In genomic region chr6:73314923-73315603, GRCm38 (mm10) we compare ENCODE assay signal across 8 mouse cellular contexts.
DNase-seq lines count a peak whose midpoint lies in the region; ATAC-seq lines count a peak whose summit lies in the region.

No protein-coding gene starts in this region.

- ATAC-seq in forebrain, embryonic 15.5 days (replicated peaks) = peak; percentile 83
- ATAC-seq in hindbrain, embryonic 11.5 days (ENCODE audit: low FRiP score) = peak; percentile 88
- no peak for ATAC-seq in erythroid progenitor cell, adult 5-6 weeks (replicated peaks; ENCODE audit: low FRiP score, poor library complexity, severe bottlenecking)

- H3K36me3 ChIP-seq in forebrain, embryonic 15.5 days = no peaks in the 10 kb centered on the region
- H3K36me3 ChIP-seq in hindbrain, embryonic 11.5 days (ENCODE audit: control insufficient read depth, insufficient read depth, low read length) = no peaks in the 10 kb centered on the region

- H3K4me3 ChIP-seq in forebrain, embryonic 15.5 days = peak overlapping the region; percentile 38
- peak overlapping the region; percentile 43 for H3K4me3 ChIP-seq in hindbrain, embryonic 11.5 days (ENCODE audit: low read depth, low read length)

- H3K4me1 ChIP-seq in forebrain, embryonic 15.5 days = peaks cover 8% of the 10 kb centered on the region
- H3K4me1 ChIP-seq in hindbrain, embryonic 11.5 days (replicated peaks; ENCODE audit: control insufficient read depth, insufficient read depth, low read length) = no peaks in the 10 kb centered on the region

- WGBS in forebrain, embryonic 15.5 days = 0% methylated on average over 17 of the region's 17 CpGs
- WGBS in hindbrain, embryonic 11.5 days = 1% methylated on average over 17 of the region's 17 CpGs

- peak overlapping the region; percentile 39 for H3K9ac ChIP-seq in forebrain, embryonic 15.5 days (replicated peaks)
- H3K9ac ChIP-seq in hindbrain, embryonic 11.5 days (ENCODE audit: low read depth, low read length) = peak overlapping the region; percentile 59

- peak; percentile 74 for DNase-seq in NIH3T3 (ENCODE audit: low read depth)
- peak; percentile 17 for DNase-seq in c-Kit-positive CD71-negative TER-119-negative erythroid progenitor cells, embryonic 14.5 days (ENCODE audit: low read depth)
- DNase-seq in hindbrain, embryonic 11.5 days (ENCODE audit: low spot score) = peak; percentile 90
- peak; percentile 51 to 52 for DNase-seq in layer of hippocampus, postnatal 14 days (ENCODE audit: low spot score in 2 of 2)
- peak; percentile 73 for DNase-seq in lung, postnatal 25 days (ENCODE audit: low spot score)
- DNase-seq in retina, embryonic 14.5 days (ENCODE audit: low spot score) = peak; percentile 95

- peak overlapping the region; percentile 20; the same call in 1 of the 2 replicates for H3K27ac ChIP-seq in forebrain, embryonic 15.5 days (replicated peaks)
- H3K27ac ChIP-seq in hindbrain, embryonic 11.5 days (ENCODE audit: low read depth, low read length) = peak overlapping the region; percentile 17; the same call in 1 of the 2 replicates

- H3K27me3 ChIP-seq in forebrain, embryonic 15.5 days = peaks cover 16% of the 10 kb centered on the region; the same call in 1 of the 2 replicates
- H3K27me3 ChIP-seq in hindbrain, embryonic 11.5 days (ENCODE audit: control insufficient read depth, insufficient read depth, low read length) = no peaks in the 10 kb centered on the region

- H3K9me3 ChIP-seq in forebrain, embryonic 15.5 days = no peaks in the 10 kb centered on the region
- no peaks in the 10 kb centered on the region for H3K9me3 ChIP-seq in hindbrain, embryonic 11.5 days (ENCODE audit: control insufficient read depth, low read length)

- peak overlapping the region; percentile 50 for H3K4me2 ChIP-seq in forebrain, embryonic 15.5 days (replicated peaks)
- H3K4me2 ChIP-seq in hindbrain, embryonic 11.5 days (replicated peaks; ENCODE audit: low read depth, low read length) = peak overlapping the region; percentile 52

Comparison
In these comparisons a context has a peak if more than half of its experiments do, and no peak if none do; other contexts are left out.
1. DNase-seq: peak in every context shown above with its lines; median percentile 95 in retina, embryonic 14.5 days; 90 in hindbrain, embryonic 11.5 days; 74 in NIH3T3; 73 in lung, postnatal 25 days; 52 in layer of hippocampus, postnatal 14 days; 17 in c-Kit-positive CD71-negative TER-119-negative erythroid progenitor cells, embryonic 14.5 days.